Mouse (Mus musculus): ENCODE data around the gene Tarsl2.

The Tarsl2 gene

GRCm38 (mm10) chr7:65735261-65735660 lies 90.6 kb downstream of the Tarsl2 start:
- in situ Hi-C loops (cut with MboI), result no loop called here

GRCm38 (mm10) chr7:65737286-65738040 lies 92.8 kb downstream of the Tarsl2 start:
- in situ Hi-C loops (cut with MboI), result no loop called here

Data from mature B cell (primary cell).